Mouse (Mus musculus): ENCODE results near the gene Gbp3.

The Gbp3 gene

GRCm38 (mm10) chr3:142587386-142587785 is 27.6 kb downstream of the Gbp3 start:
- no peak for DNase-seq (ENCODE audit: low read depth, low spot score)

GRCm38 (mm10) chr3:142588888-142589287 is 29.1 kb downstream of the Gbp3 start:
- DNase-seq (ENCODE audit: low read depth, low spot score), result no peak

DNA sequence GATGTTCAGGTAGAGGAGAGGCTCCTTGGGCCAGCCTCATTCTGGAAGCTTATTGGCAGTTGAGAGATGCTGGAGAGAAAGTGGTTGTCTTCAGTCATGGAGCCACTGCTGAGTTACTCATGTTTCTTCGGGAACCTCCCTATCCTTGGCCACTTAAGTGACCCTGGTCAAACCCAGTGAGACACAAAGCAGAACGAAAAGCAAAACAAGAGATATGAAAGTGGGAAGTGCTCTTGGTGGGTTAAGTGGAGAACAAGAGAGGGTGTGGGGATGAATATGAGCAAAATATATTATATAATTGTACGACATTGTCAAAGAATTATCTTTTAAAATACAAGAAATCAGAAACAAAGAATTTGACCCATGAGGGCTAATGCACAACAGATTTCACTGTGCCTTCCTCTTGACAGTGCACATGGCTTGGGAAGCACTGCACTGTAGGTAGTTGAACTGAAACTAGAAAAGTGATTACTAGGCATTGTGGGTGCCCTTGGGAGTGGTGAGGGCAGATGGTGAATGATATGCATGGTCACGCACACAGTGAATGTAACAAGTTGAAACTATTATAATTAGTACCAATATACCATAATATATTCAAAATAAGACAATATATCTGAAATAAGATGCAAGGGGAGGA is 30.7 kb downstream of the Gbp3 start:
- DNase-seq (ENCODE audit: low read depth, low spot score), result no peak

- no peak for DNase-seq (ENCODE audit: low read depth, low spot score)
Observed at GRCm38 (mm10) chr3:142594547-142594946, 34.7 kb downstream of the Gbp3 start, which contains the start of gene Gbp2b. Gene Gbp2b (plus strand): TSS chr3:142594847.

DNA sequence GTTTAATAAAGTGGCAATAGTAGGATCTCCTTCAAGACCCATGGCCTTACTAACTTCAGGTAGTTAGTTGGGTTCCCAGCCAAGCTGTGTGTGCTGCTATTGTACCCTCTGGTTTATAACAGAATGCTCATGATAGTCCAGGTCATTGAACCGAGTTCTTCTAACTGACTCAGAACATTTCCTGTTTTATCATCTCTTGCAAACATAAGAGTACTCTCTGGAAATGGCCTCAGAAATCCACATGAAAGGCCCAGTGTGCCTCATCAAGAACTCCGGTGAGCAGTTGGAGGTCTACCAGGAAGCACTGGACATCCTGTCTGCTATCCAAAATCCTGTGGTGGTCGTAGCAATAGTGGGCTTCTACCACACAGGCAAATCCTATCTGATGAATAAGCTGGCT is 38.1 kb downstream of the Gbp3 start:
- DNase-seq (ENCODE audit: low read depth, low spot score), result no peak

GRCm38 (mm10) chr3:142601675-142602074 is 41.8 kb downstream of the Gbp3 start:
- no peak for DNase-seq (ENCODE audit: low read depth, low spot score)

DNA sequence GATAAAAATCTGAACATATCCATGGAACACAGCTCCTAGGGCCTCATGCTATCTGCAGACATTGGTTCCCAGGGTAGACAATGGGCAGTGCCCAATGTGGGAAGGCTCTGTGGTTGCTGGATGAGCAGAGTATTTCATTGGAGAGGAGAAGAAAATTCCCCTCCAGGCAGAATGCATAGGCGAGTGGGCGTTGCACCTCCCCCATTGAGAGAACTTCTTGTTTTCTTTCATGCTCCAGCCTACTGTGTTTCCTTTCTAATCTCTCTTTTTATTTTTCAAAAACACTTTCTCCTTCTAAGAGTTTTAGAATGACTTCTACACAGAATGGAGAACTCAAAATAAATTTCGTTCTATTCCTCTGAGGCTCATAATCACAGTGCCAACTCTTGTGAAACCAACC is 58.8 kb downstream of the Gbp3 start:
- no peak for DNase-seq (ENCODE audit: low read depth, low spot score)

- no peak for DNase-seq (ENCODE audit: low read depth, low spot score)
Observed at GRCm38 (mm10) chr3:142619606-142620005, 59.8 kb downstream of the Gbp3 start.

- peak; percentile 43 for DNase-seq (ENCODE audit: low read depth, low spot score)
Observed at GRCm38 (mm10) chr3:142620111-142620955, 60.5 kb downstream of the Gbp3 start, which contains the start of gene Gbp2. Gene Gbp2 (plus strand): TSS chr3:142620602.

DNA sequence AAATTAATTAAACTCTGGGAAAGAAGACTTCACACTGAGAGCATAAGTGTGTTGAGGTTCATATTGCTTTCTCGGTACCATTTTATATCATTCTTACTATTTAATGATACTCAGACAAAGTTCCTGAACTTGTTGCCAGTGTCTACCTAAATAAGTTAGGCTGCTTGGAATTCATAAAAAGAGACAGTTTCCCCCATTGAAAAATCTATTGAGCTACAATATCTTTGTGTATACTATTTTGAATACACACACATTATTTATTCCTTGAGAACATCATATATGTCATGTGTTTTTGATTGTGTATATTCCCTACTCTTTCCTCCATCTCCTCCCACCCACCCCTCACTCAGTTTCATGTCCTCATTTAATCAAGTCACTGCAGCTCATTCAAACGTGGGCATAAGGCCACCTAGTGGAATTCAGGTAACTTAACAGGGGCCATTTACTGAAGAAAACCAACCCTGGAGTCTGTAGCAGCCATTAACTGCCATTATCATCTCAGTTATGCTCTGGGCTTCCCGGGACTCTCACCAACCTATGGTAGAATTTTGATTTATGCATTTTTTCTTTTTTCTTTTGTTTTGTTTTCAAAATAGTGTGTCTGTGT is 61.2 kb downstream of the Gbp3 start:
- no peak for DNase-seq (ENCODE audit: low read depth, low spot score)
